ENCODE assay signal across 28 mouse cellular contexts in the genomic region with DNA sequence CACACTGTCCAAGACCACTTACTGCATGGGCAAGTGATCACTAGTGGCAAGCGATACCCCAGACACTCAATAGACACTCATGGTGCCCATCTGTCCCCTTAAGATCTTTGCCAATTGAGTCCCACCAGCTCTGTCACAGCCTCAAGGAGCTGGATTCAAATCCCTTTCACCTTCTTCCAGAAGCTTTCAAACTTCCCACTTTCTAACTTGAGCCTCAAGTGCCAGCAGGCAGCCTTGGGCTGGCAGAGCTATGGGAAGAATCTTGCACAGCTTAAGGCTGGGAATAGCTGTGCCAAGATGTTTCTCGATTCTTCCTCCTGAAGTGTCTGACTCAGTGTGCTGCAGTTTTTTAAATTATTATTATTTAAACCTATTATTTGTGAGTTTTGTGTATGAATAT.
DNase-seq lines count a peak whose midpoint lies in the region; ATAC-seq and TF ChIP-seq lines count a peak whose summit lies in the region.
"Had no signal": no experiment of that assay in that cellular context is flagged by ENCODE, and none has a peak within 500 bp of the region (broad histone marks: within the 10 kb centered on the region; RNA-seq: fewer than 3 reads in every experiment).

No protein-coding gene starts in this region.

- no peak overlapping the region for H3K4me3 ChIP-seq in forebrain, postnatal 0 days (ENCODE audit: low read depth, low read length)
- H3K4me3 ChIP-seq in forebrain, embryonic 10.5 days = no peak overlapping the region
- H3K4me3 ChIP-seq in left cerebral cortex, adult 2 months = no peak overlapping the region
- H3K4me3 ChIP-seq: embryonic facial prominence, embryonic 12.5 days; heart, embryonic 10.5 days; heart, embryonic 15.5 days; limb, embryonic 12.5 days; liver, embryonic 15.5 days; midbrain, embryonic 10.5 days; midbrain, embryonic 15.5 days; neural tube, embryonic 15.5 days had no signal

- no peak overlapping the region for H3K27ac ChIP-seq in forebrain, postnatal 0 days (ENCODE audit: low read depth, low read length)
- no peak overlapping the region for H3K27ac ChIP-seq in forebrain, embryonic 10.5 days
- peak overlapping the region; percentile 68 for H3K27ac ChIP-seq in left cerebral cortex, adult 2 months
- H3K27ac ChIP-seq: embryonic facial prominence, embryonic 12.5 days; heart, embryonic 10.5 days; heart, embryonic 15.5 days; limb, embryonic 12.5 days; liver, embryonic 15.5 days; midbrain, embryonic 10.5 days; midbrain, embryonic 15.5 days; neural tube, embryonic 15.5 days; stomach, postnatal 0 days had no signal

- DNase-seq in forebrain, postnatal 0 days = peak; percentile 72
- DNase-seq in forebrain, embryonic 10.5 days (ENCODE audit: extremely low spot score, low spot score) = no peak
- no peak for DNase-seq in left cerebral cortex, adult 2 months (ENCODE audit: extremely low spot score in 1 of 2, low spot score in 2 of 2)
- no peak for DNase-seq in left cerebral cortex, postnatal 4 days
- DNase-seq in brain, embryonic 14.5 days (ENCODE audit: low read depth) = peak; percentile 62
- DNase-seq in right cerebral cortex, postnatal 14 days = peak; percentile 10
- no peak for DNase-seq in spleen, postnatal 10 days (ENCODE audit: low spot score in 2 of 2)
- DNase-seq: adrenal gland, postnatal 25 days; B cell, adult 2 months; embryo, embryonic 11 days; gastrocnemius, postnatal 14 days; kidney, adult 18-20 months; kidney, postnatal 36 days; lung, embryonic 14.5 days; lung, postnatal 14 days; retina, postnatal 1 day; thymus, adult 2 months; thymus, postnatal 4 days had no signal

- no peak overlapping the region for H3K9ac ChIP-seq in forebrain, postnatal 0 days
- H3K9ac ChIP-seq: embryonic facial prominence, embryonic 12.5 days; heart, embryonic 15.5 days; limb, embryonic 12.5 days; liver, embryonic 15.5 days; lung, embryonic 14.5 days; midbrain, embryonic 15.5 days; neural tube, embryonic 15.5 days had no signal

- H3K4me1 ChIP-seq in forebrain, postnatal 0 days (ENCODE audit: insufficient read depth) = no peaks in the 10 kb centered on the region
- no peaks in the 10 kb centered on the region for H3K4me1 ChIP-seq in forebrain, embryonic 10.5 days
- H3K4me1 ChIP-seq: embryonic facial prominence, embryonic 12.5 days; heart, embryonic 10.5 days; heart, embryonic 15.5 days; limb, embryonic 12.5 days; liver, embryonic 15.5 days; midbrain, embryonic 10.5 days; midbrain, embryonic 15.5 days; neural tube, embryonic 15.5 days had no signal

- no peaks in the 10 kb centered on the region for H3K9me3 ChIP-seq in forebrain, postnatal 0 days (ENCODE audit: low read length)
- no peaks in the 10 kb centered on the region for H3K9me3 ChIP-seq in forebrain, embryonic 10.5 days
- H3K9me3 ChIP-seq: embryonic facial prominence, embryonic 12.5 days; heart, embryonic 10.5 days; heart, embryonic 15.5 days; limb, embryonic 12.5 days; liver, embryonic 15.5 days; midbrain, embryonic 10.5 days; midbrain, embryonic 15.5 days; neural tube, embryonic 15.5 days had no signal

- WGBS in forebrain, postnatal 0 days = 69% methylated on average over 2 of the region's 2 CpGs
- 95% methylated on average over 2 of the region's 2 CpGs for WGBS in forebrain, embryonic 10.5 days

- intact Hi-C loops in left cerebral cortex, adult 2 months (cut with DNase I) = loop anchor here (1.0 to 10.0 kb wide), 5 partner anchors 11 to 253 kb away; no protein-coding TSS in a partner anchor
- intact Hi-C loops in left cerebral cortex, postnatal 4 days (cut with DNase I) = no loop called here

- peak; percentile 25; the same call in 1 of the 2 replicates for ATAC-seq in forebrain, postnatal 0 days
- ATAC-seq: hindbrain, embryonic 16.5 days; midbrain, embryonic 15.5 days had no signal

- no peaks in the 10 kb centered on the region for H3K27me3 ChIP-seq in forebrain, postnatal 0 days (ENCODE audit: insufficient read depth, low read length)
- H3K27me3 ChIP-seq in forebrain, embryonic 10.5 days (ENCODE audit: poor library complexity, severe bottlenecking) = no peaks in the 10 kb centered on the region
- H3K27me3 ChIP-seq: embryonic facial prominence, embryonic 12.5 days; heart, embryonic 15.5 days; limb, embryonic 12.5 days; liver, embryonic 15.5 days; midbrain, embryonic 15.5 days; neural tube, embryonic 15.5 days had no signal

- H3K36me3 ChIP-seq in forebrain, postnatal 0 days (ENCODE audit: insufficient read depth) = no peaks in the 10 kb centered on the region
- no peaks in the 10 kb centered on the region for H3K36me3 ChIP-seq in forebrain, embryonic 10.5 days (replicated peaks)
- H3K36me3 ChIP-seq: embryonic facial prominence, embryonic 12.5 days; heart, embryonic 10.5 days; heart, embryonic 15.5 days; limb, embryonic 12.5 days; liver, embryonic 15.5 days; midbrain, embryonic 10.5 days; midbrain, embryonic 15.5 days; neural tube, embryonic 15.5 days had no signal

- no peak for TF ChIP-seq CTCF in forebrain, postnatal 0 days (IDR thresholded peaks at IDR 0.05; ENCODE audit: low read depth)
- TF ChIP-seq CTCF in left cerebral cortex, adult 2 months (IDR thresholded peaks at IDR 0.05) = no peak
- TF ChIP-seq CTCF in brain, embryonic 14.5 days (IDR thresholded peaks at IDR 0.05; ENCODE audit: borderline replicate concordance, extremely low read depth, insufficient read depth, insufficient read length) = no peak

- H3K4me2 ChIP-seq in forebrain, postnatal 0 days (ENCODE audit: low read depth) = no peak overlapping the region
- H3K4me2 ChIP-seq: embryonic facial prominence, embryonic 12.5 days; heart, embryonic 15.5 days; limb, embryonic 12.5 days; liver, embryonic 15.5 days; lung, embryonic 14.5 days; midbrain, embryonic 15.5 days; neural tube, embryonic 15.5 days had no signal

- TF ChIP-seq POLR2A in brain, embryonic 14.5 days (IDR thresholded peaks at IDR 0.05; ENCODE audit: borderline replicate concordance, extremely low read depth, insufficient read depth, insufficient read length, poor library complexity, severe bottlenecking) = no peak

Comparison
In these comparisons a context has a peak if more than half of its experiments do, and no peak if none do; other contexts are left out.
1. DNase-seq: peak in forebrain, postnatal 0 days (single experiment), brain, embryonic 14.5 days (single experiment) and right cerebral cortex, postnatal 14 days (single experiment); none in forebrain, embryonic 10.5 days (single experiment), left cerebral cortex, adult 2 months (0 of 2), left cerebral cortex, postnatal 4 days (single experiment) and spleen, postnatal 10 days (0 of 2).